Mouse (Mus musculus): ENCODE results near the gene Timm22.

GRCm38 (mm10) chr11:76401398-76401797 lies 5.4 kb upstream of the Timm22 start:
- TF ChIP-seq CTCF (IDR thresholded peaks at IDR 0.05; ENCODE audit: borderline replicate concordance, control insufficient read depth, extremely low read depth, insufficient read depth, low read length, poor library complexity) = no peak
- no peak for TF ChIP-seq POLR2A (IDR thresholded peaks at IDR 0.05; ENCODE audit: control insufficient read depth, extremely low read depth, insufficient read depth, low read length, poor library complexity)

Measured in thymus, adult 2 months (tissue).